Mouse (Mus musculus) hindlimb bud, embryonic 11.5 days (tissue): ENCODE data around the gene Mettl6.

Experiments
- DNase-seq: peaks from one replicate; pipeline ENCODE4 v3.0.0-alpha.2; 2012; ENCODE audit warnings: low read depth, low spot score; ENCODE audit errors: extremely low spot score

Gene Mettl6

GRCm38 (mm10) chr14:31494975-31495455 is at the start of gene Mettl6:
Gene Mettl6, minus strand, starts transcription at chr14:31495040.
- DNase-seq: peak; percentile 54

GRCm38 (mm10) chr14:31543885-31544442 is 49.1 kb upstream of the Mettl6 start:
- DNase-seq: no peak

GRCm38 (mm10) chr14:31537298-31537697 is 42.5 kb upstream of the Mettl6 start:
- DNase-seq: no peak

GRCm38 (mm10) chr14:31532656-31533055 is 37.8 kb upstream of the Mettl6 start:
- no peak for DNase-seq

- DNase-seq: no peak
Observed at GRCm38 (mm10) chr14:31531506-31532148, 36.8 kb upstream of the Mettl6 start.

- DNase-seq: no peak
Observed at GRCm38 (mm10) chr14:31530847-31531246, 36.0 kb upstream of the Mettl6 start.

GRCm38 (mm10) chr14:31525040-31525810 is 30.4 kb upstream of the Mettl6 start:
- no peak for DNase-seq

GRCm38 (mm10) chr14:31521318-31521717 is 26.5 kb upstream of the Mettl6 start:
- no peak for DNase-seq

- no peak for DNase-seq
Observed at GRCm38 (mm10) chr14:31519165-31519564, 24.3 kb upstream of the Mettl6 start.

GRCm38 (mm10) chr14:31515895-31516294 is 21.1 kb upstream of the Mettl6 start:
- DNase-seq: no peak

GRCm38 (mm10) chr14:31510322-31510721 is 15.5 kb upstream of the Mettl6 start:
- DNase-seq: no peak

GRCm38 (mm10) chr14:31509911-31510310 is 15.1 kb upstream of the Mettl6 start:
- DNase-seq: no peak

GRCm38 (mm10) chr14:31506456-31506855 is 11.6 kb upstream of the Mettl6 start:
- DNase-seq: no peak

- no peak for DNase-seq
Observed at GRCm38 (mm10) chr14:31503406-31503805, 8.6 kb upstream of the Mettl6 start.

- DNase-seq: no peak
Observed at GRCm38 (mm10) chr14:31499526-31499925, 4.7 kb upstream of the Mettl6 start.

GRCm38 (mm10) chr14:31496241-31496646 is 1.4 kb upstream of the Mettl6 start:
- DNase-seq: no peak

GRCm38 (mm10) chr14:31495538-31495937 is 698 bp upstream of the Mettl6 start:
- DNase-seq: no peak

GRCm38 (mm10) chr14:31494349-31494974 is 378 bp downstream of the Mettl6 start, which contains the start of gene Eaf1:
Gene Eaf1, plus strand, starts transcription at chr14:31494399.
- DNase-seq: no peak

- DNase-seq: no peak
Observed at GRCm38 (mm10) chr14:31493901-31494300, 939 bp downstream of the Mettl6 start.

GRCm38 (mm10) chr14:31488055-31488454 is 6.8 kb downstream of the Mettl6 start:
- DNase-seq: no peak

- no peak for DNase-seq
Observed at GRCm38 (mm10) chr14:31486465-31486864, 8.4 kb downstream of the Mettl6 start.
